Mouse (Mus musculus) neural tube, embryonic 13.5 days (tissue): Measurements from ENCODE around the gene Gnaq. TPM values are rescaled to one million over a fixed set of nuclear protein-coding genes. Genes with fewer than 3 reads are reported as not detected.
"Not testable (repeated sequence)": the region's sequence is repeated elsewhere in the genome, so short reads cannot be mapped to it uniquely, and the experiment has no call there.

Experiments used
- ATAC-seq: fragments of 200-750 bp; cut with Nextera tagmentation; 2 replicates; pipeline ENCODE4 v1.8.0; 2017; ENCODE audit warnings: low read depth, mild to moderate bottlenecking, moderate TSS enrichment, moderate library complexity
- H3K27ac ChIP-seq: fragments of 300-500 bp; sonication (generic); replicated peaks from 2 replicates; pipeline ENCODE4 v1.5.1; 2015; ENCODE audit warnings: moderate library complexity, mild to moderate bottlenecking, inconsistent platforms
- H3K27me3 ChIP-seq: fragments of 300-500 bp; sonication (generic); 2 replicates; pipeline ENCODE4 v1.6.1; 2015; ENCODE audit warnings: mild to moderate bottlenecking, inconsistent platforms
- H3K36me3 ChIP-seq: fragments of 300-500 bp; sonication (generic); 2 replicates; pipeline ENCODE4 v1.6.1; 2015; ENCODE audit warnings: mild to moderate bottlenecking, inconsistent platforms
- H3K4me1 ChIP-seq: fragments of 300-500 bp; sonication (generic); replicated peaks from 2 replicates; pipeline ENCODE4 v1.6.1; 2015; ENCODE audit warnings: inconsistent platforms
- H3K4me2 ChIP-seq: fragments of 300-500 bp; sonication (generic); 2 replicates; pipeline ENCODE4 v1.6.1; 2015; ENCODE audit warnings: inconsistent platforms, mild to moderate bottlenecking, moderate library complexity
- H3K4me3 ChIP-seq: fragments of 300-500 bp; sonication (generic); 2 replicates; pipeline ENCODE4 v1.5.1; 2015; ENCODE audit warnings: mild to moderate bottlenecking, inconsistent platforms
- H3K9ac ChIP-seq: fragments of 300-500 bp; sonication (generic); 2 replicates; pipeline ENCODE4 v1.6.1; 2015; ENCODE audit warnings: moderate library complexity, mild to moderate bottlenecking, inconsistent platforms
- H3K9me3 ChIP-seq: fragments of 300-500 bp; sonication (generic); 2 replicates; pipeline ENCODE4 v1.6.1; 2016; ENCODE audit warnings: inconsistent platforms
- WGBS: fragments of 180-500 bp; shearing (Covaris S2); methylation state at CpG from one replicate; pipeline ENCODE4 v1.1.7; 2015; 5-methylcytosine and 5-hydroxymethylcytosine counted together
- polyA plus RNA-seq: library from polyadenylated mRNA; unstranded; fragments of >200 nt; fragmentation: Nextera tagmentation; extraction: Ambion mirVana; gene quantifications from 2 replicates; pipeline ENCODE4 v1.2.1, GENCODE M21; 2015

The Gnaq gene
- 83.3 and 88.9 TPM in 2 replicates for polyA plus RNA-seq

DNA sequence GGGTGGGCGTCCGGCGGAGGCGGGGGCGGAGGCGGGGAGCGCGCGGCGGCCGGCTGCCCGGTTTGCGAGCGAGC is at the start of gene Gnaq:
Gnaq (plus strand) TSS at position 41 of the 74 bp plus-strand sequence.
- no peak for ATAC-seq
- peak within 1 kb of the TSS; percentile 100 for H3K27ac ChIP-seq
- WGBS, result 1% methylated on average over 14 of the region's 14 CpGs
- H3K4me2 ChIP-seq, result peak within 1 kb of the TSS; percentile 83
- no peaks in the 10 kb centered on the region for H3K36me3 ChIP-seq
- H3K4me3 ChIP-seq, result peak within 1 kb of the TSS; percentile 91
- H3K4me1 ChIP-seq, result peaks cover 41% of the 10 kb centered on the region
- peak within 1 kb of the TSS; percentile 100 for H3K9ac ChIP-seq
- no peaks in the 10 kb centered on the region for H3K27me3 ChIP-seq
- H3K9me3 ChIP-seq, result no peaks in the 10 kb centered on the region

DNA sequence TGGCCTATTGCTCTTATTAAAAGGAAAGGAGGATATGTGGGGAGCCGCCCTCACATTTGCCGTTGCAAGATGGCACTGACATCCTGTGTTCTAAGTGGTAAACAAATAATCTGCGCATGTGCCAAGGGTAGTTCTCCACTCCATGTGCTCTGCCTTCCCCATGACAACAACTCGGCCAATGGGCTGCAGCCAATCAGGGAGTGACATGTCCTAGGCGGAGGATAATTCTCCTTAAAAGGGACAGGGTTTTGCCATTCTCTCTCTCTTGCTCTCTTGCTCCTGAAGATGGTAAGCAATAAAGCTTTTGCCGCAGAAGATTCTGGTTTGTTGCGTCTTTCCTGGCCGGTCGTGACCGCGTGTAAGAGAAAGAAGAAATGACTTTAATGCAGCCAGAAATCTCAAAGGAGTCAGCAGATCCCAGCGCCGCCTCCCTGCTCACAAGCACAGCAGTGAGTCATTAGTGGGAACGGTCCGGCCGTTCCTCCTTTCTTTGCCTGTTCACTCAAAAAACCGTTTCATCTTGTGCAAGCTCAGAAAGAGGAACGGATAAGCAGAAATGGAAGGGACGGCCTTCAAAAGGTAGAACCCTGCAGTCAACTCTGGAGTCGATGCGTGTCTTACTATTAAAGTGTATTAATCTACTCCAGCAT is 48.5 kb upstream of the Gnaq start:
- H3K9ac ChIP-seq, H3K4me3 ChIP-seq, H3K27me3 ChIP-seq, H3K27ac ChIP-seq, H3K9me3 ChIP-seq, H3K36me3 ChIP-seq, ATAC-seq, H3K4me2 ChIP-seq: not testable (repeated sequence)
- 93% methylated on average over 21 of the region's 21 CpGs for WGBS
- peaks cover 12% of the 10 kb centered on the region; the same call in 1 of the 2 replicates for H3K4me1 ChIP-seq

DNA sequence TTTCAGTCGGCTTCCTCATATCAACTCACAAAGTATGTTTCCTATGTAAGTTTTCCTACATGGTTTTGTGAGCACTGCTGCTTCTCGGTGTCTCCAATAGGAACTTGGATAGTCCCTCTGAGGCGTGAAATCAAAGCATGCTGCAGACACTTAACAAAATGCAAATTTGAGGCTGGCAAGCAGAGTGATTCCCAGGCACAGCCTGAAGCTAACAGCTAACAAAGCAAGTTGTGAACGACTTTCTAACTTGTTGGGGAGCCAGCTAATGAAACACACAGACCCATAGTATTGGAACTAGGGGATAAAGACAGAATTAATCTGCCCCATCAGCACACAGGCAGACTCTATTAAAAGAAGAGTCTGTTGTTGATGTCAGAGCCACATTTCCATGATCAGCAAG is 47.4 kb upstream of the Gnaq start:
- Histone ChIP-seq H3K9me3 (no peaks in the 10 kb centered on the region), H3K9ac (no peak overlapping the region), H3K4me1 (peaks cover 12% of the 10 kb centered on the region; the same call in 1 of the 2 replicates), H3K27ac (no peak overlapping the region; the same call in 1 of the 2 replicates), H3K4me2 (no peak overlapping the region), H3K36me3 (no peaks in the 10 kb centered on the region), H3K4me3 (no peak overlapping the region), H3K27me3 (no peaks in the 10 kb centered on the region)
- 45% methylated on average over 4 of the region's 4 CpGs for WGBS
- peak; percentile 50 for ATAC-seq

DNA sequence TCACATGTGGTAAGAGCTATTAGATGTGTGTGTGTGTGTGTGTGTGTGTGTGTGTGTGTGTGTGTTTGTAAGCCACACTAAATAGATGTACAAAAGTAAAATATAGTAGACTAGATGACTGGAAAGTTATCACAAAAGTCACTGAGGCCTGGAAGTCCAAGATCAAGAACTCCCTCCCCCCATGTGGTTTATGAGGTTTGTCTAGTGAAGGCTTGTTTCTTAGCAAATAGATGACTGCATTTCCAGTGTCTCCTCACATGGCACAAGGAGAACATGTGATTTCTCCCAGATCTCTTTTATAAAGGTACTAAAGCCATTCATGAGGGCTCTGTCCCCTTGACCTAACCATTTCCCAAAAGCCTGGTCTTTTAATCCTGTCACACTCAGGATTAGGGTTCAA is 46.5 kb upstream of the Gnaq start:
- Histone ChIP-seq H3K4me3 (no peak overlapping the region), H3K27ac (no peak overlapping the region), H3K9ac (no peak overlapping the region), H3K27me3 (no peaks in the 10 kb centered on the region), H3K4me1 (peaks cover 12% of the 10 kb centered on the region; the same call in 1 of the 2 replicates), H3K9me3 (no peaks in the 10 kb centered on the region), H3K36me3 (no peaks in the 10 kb centered on the region), H3K4me2 (no peak overlapping the region)
- no peak for ATAC-seq

DNA sequence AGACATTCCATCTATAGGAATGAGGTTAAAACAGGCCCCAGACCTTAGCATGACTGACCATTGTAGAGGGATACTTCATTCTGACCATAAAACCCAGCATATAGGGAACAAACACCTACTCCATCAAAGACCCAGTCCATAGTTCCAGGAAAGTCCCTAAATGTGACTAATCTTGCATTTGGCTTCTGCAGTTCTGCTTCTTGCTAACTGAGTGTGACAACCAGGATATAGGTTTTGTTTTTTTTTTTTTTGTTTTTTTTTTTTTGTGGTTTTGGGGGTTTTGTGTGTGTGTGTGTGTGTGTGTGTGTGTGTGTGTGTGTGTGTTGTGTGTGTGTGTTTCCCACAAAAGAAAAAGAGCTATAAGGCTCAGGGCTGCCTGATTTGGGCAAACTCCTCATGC is 46.0 kb upstream of the Gnaq start:
- Histone ChIP-seq H3K27ac (no peak overlapping the region), H3K9ac (no peak overlapping the region), H3K4me3 (no peak overlapping the region), H3K27me3 (no peaks in the 10 kb centered on the region), H3K4me2 (no peak overlapping the region), H3K36me3 (no peaks in the 10 kb centered on the region), H3K4me1 (peaks cover 12% of the 10 kb centered on the region; the same call in 1 of the 2 replicates), H3K9me3 (no peaks in the 10 kb centered on the region)
- no peak for ATAC-seq

DNA sequence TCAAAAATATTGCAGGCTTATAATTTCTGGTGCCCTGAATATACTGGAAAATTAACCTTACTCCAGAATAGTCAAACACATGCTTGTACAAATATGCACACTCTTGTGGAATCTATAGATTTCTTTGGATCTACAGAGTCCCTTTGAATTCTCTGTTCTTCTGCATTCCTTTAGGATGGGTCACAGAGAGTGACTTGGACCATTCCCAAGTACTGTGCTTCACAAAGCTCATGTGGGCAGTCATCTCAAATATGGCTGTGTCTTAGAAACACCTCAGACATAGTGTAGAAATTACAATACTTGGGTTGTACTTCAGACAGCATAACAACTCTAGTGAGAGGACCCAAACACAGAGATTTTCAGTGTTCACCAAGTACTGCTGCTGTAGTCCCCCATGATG is 45.2 kb upstream of the Gnaq start:
- Histone ChIP-seq H3K27ac (no peak overlapping the region), H3K9me3 (no peaks in the 10 kb centered on the region)
- ATAC-seq, result no peak

DNA sequence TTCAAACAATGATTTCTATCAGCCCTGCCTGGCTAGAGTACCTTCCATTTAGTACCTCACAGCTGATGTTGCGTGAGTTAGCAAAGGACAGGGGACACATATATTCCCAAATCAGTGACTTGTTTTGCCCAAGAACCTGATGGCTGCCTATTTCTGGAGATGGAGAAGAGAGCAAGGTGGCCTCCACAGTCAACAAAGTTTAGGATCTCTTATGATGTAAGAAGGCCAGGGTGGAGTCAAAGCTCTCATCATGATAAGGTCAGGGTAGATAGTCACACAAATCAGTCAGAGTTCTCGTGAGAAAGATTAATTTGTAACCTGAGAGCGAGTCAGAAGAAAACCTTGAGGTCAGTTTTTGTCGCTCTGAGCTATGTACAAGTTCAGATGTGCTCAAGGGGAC is 39.0 kb upstream of the Gnaq start:
- Histone ChIP-seq H3K9me3 (peaks cover 14% of the 10 kb centered on the region), H3K4me2 (no peak overlapping the region), H3K4me3 (no peak overlapping the region), H3K36me3 (no peaks in the 10 kb centered on the region), H3K27me3 (no peaks in the 10 kb centered on the region), H3K9ac (no peak overlapping the region), H3K27ac (no peak overlapping the region), H3K4me1 (no peaks in the 10 kb centered on the region)
- 87% methylated on average over 4 of the region's 4 CpGs for WGBS
- ATAC-seq, result no peak

More for the DNA sequence above, 45.2 kb upstream of the Gnaq start:
- H3K36me3 ChIP-seq, result no peaks in the 10 kb centered on the region
- H3K4me2 ChIP-seq, result no peak overlapping the region
- H3K4me1 ChIP-seq, result peaks cover 12% of the 10 kb centered on the region; the same call in 1 of the 2 replicates
- no peaks in the 10 kb centered on the region for H3K27me3 ChIP-seq
- H3K4me3 ChIP-seq, result no peak overlapping the region
- H3K9ac ChIP-seq, result no peak overlapping the region

DNA sequence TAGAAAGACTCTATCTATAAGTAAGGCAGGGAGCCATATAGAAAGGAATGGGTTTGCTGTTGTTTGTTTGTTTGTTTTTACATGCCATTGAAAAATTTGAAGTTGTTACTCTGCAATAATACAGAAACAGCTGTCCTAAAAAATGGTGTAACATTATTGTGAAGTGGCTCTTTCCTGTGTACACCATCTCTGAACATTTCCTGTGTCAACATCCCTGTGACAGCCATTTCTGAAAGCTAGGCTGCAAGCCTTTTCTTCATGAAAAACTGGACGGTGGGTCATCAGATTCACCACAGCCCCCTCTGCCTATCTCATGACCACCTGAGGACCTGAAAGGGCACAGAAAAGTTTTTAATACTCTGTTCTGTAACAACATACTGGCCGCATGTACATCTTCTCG is 22.7 kb upstream of the Gnaq start:
- 94% methylated on average over 3 of the region's 3 CpGs for WGBS
- Histone ChIP-seq H3K9ac (no peak overlapping the region), H3K27me3 (no peaks in the 10 kb centered on the region), H3K4me3 (no peak overlapping the region), H3K36me3 (no peaks in the 10 kb centered on the region), H3K4me2 (no peak overlapping the region), H3K4me1 (no peaks in the 10 kb centered on the region), H3K9me3 (no peaks in the 10 kb centered on the region), H3K27ac (no peak overlapping the region)
- ATAC-seq, result no peak

DNA sequence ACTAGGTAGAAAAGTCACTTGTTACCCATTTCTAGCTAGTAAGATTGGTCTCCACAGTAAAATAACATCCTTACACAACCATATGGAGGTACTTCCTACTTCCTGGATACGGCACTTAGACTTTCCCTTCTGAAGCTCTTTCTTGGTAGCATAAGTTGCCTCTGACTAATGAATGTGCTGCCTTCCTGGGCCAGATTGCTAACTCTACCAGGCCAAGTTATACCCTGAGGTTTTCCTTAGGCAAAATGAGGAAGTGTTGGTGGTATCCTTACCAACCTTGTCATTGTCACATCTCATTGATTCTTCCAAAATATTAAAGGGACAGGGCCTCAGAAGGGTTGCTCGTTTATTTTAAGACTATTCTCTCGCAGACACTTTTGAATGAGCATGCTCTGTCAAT is 22.0 kb upstream of the Gnaq start:
- Histone ChIP-seq H3K9me3 (no peaks in the 10 kb centered on the region), H3K36me3 (no peaks in the 10 kb centered on the region), H3K9ac (no peak overlapping the region), H3K4me3 (no peak overlapping the region), H3K4me2 (no peak overlapping the region), H3K27me3 (no peaks in the 10 kb centered on the region), H3K27ac (no peak overlapping the region), H3K4me1 (no peaks in the 10 kb centered on the region)
- 77% methylated on average over 3 of the region's 3 CpGs for WGBS
- ATAC-seq, result no peak

DNA sequence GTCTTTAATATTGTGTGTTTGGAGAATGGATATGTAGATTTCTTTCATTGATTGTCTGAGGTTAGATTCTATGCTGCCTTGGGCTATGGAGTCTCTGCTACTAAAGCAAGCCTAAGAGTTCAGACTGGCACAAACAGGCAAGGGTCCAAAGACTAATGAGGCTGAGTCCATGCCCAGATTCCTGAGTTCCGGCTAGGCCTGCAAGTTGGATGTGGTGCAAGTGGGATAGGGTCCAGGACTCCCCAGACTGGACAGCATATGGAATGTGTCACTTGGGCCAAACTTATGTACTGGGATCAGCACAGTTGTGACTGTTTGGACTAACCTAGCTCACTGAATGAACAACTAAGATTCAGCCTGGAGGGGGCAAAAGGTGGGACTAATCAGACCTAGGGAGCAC is 19.3 kb upstream of the Gnaq start:
- Histone ChIP-seq H3K4me1 (no peaks in the 10 kb centered on the region), H3K36me3 (no peaks in the 10 kb centered on the region), H3K27me3 (no peaks in the 10 kb centered on the region), H3K4me2 (no peak overlapping the region), H3K27ac (no peak overlapping the region), H3K9ac (no peak overlapping the region), H3K4me3 (no peak overlapping the region), H3K9me3 (no peaks in the 10 kb centered on the region)
- WGBS, result 73% methylated on average over 1 of the region's 1 CpGs
- ATAC-seq, result no peak

DNA sequence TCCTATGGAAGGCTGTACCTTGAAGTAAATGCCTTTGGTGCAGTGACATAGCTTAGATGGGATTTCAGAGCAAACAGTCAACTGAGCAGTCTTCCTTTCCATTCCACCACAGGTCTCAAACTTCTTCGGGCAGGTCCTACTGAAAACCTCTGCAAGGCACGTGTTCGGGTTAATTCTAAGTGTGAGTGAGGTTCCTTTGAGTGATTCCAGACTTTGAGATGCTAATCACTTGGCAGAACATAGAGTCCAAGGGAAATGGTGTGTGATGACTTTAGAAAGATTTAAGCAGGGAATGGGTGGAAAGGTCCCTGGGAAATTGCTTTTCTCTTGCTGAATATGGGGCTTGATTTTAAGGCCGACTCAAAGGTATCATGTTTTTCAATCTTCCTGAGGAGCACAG is 14.2 kb upstream of the Gnaq start:
- WGBS, result 84% methylated on average over 4 of the region's 4 CpGs
- Histone ChIP-seq H3K27ac (no peak overlapping the region), H3K36me3 (no peaks in the 10 kb centered on the region), H3K27me3 (no peaks in the 10 kb centered on the region), H3K9me3 (no peaks in the 10 kb centered on the region), H3K4me2 (no peak overlapping the region), H3K9ac (no peak overlapping the region), H3K4me3 (no peak overlapping the region), H3K4me1 (peaks cover 6% of the 10 kb centered on the region; the same call in 1 of the 2 replicates)
- no peak for ATAC-seq

DNA sequence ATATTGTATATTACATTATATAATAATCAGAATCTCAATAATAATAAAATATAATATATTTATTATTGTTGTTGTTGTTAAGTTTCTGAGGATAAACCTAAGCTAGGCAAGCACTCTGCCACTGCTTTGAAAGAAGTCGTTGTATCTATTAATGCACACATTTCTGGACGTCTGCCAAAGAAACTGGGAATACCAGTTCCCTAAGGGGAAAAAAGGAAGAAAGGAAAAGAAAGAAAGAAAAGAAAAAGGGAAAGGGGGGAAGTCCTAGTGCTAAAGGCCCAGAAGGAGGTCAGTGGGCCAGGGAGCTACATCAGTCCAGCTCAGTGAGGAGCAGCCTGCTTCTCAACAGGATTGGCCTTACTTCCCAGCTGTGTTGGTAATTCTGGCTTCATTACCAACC is 11.3 kb upstream of the Gnaq start:
- 51% methylated on average over 2 of the region's 2 CpGs for WGBS
- no peak overlapping the region for H3K27ac ChIP-seq
- no peak for ATAC-seq

DNA sequence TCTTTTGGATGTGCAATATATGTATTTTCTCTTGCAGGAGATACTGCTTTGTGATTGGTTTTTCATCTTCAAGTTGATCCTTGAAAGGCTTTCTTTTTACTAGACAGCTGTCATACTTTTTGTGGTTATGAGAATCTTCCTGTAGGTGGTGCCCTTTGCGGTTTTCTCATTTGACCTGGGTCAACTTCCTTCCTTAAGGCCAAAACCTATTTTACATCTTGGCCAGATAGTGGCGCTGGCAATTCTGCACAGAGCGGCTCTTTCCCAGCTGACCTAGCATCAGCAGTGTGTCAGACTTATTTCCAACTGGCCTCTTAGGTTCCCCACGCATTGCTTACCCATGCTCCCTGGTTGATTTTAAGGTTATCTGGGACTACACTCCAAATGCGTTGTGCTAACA is 3.9 kb upstream of the Gnaq start:
- H3K36me3 ChIP-seq, result no peaks in the 10 kb centered on the region
- ATAC-seq, result no peak
- peaks cover 10% of the 10 kb centered on the region for H3K4me1 ChIP-seq
- no peak overlapping the region for H3K4me2 ChIP-seq
- no peak overlapping the region for H3K9ac ChIP-seq
- H3K27ac ChIP-seq, result no peak overlapping the region
- H3K9me3 ChIP-seq, result no peaks in the 10 kb centered on the region
- H3K27me3 ChIP-seq, result no peaks in the 10 kb centered on the region
- no peak overlapping the region for H3K4me3 ChIP-seq
- 50% methylated on average over 5 of the region's 5 CpGs for WGBS

More for the DNA sequence above, 11.3 kb upstream of the Gnaq start:
- no peak overlapping the region for H3K4me3 ChIP-seq
- H3K9ac ChIP-seq, result no peak overlapping the region
- H3K36me3 ChIP-seq, result no peaks in the 10 kb centered on the region
- H3K9me3 ChIP-seq, result no peaks in the 10 kb centered on the region
- no peak overlapping the region for H3K4me2 ChIP-seq
- peaks cover 6% of the 10 kb centered on the region; the same call in 1 of the 2 replicates for H3K4me1 ChIP-seq
- H3K27me3 ChIP-seq, result no peaks in the 10 kb centered on the region
